Mouse (Mus musculus): ENCODE data around the gene Kri1. TPM values are rescaled to one million over a fixed set of nuclear protein-coding genes. Genes with fewer than 3 reads are reported as not detected.

Kri1 gene
- polyA plus RNA-seq (2012; rRNA removed) = 20.3 and 23.3 TPM in 2 replicates

DNA sequence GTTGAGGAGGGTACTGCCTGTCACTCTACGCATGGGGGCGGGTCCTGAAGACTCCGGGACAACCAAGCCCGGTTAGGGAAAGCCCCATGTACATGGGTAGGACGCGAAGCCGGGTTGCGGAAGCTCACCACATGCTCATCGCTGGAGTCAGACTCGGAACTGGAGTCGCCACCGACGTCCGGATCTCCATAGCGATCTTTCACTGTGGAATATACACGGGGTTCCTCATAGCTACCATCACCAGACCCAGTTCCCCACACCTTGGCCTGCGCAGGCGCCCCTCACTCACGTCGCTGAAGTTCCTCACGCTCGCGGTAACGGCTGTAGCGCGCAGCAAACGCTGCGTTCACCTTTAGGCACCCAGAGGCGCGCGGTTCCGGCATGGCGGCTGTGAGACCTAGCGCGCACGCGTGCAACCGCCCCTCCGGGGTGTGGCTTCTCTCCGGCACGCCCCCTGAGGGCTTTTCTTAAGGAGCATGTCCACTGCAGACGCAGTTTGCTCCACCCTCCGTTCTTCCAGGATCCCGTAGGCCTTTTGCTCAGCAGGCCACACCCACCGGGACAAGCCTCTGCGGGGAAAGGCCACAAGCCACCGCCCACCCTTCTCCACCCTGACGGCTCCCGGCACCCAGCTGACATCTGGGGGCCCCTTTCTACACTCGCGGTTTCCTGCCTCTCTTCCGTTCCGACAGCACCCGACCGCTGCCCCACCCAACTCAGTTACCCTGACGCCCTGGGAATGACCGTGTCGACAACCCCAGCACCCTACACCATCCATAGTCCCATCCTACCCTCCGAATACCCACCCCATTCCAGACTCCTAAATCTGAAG is at the start of gene Kri1:
Kri1 (minus strand) TSS at position 399 of the 832 bp plus-strand sequence.

DNA sequence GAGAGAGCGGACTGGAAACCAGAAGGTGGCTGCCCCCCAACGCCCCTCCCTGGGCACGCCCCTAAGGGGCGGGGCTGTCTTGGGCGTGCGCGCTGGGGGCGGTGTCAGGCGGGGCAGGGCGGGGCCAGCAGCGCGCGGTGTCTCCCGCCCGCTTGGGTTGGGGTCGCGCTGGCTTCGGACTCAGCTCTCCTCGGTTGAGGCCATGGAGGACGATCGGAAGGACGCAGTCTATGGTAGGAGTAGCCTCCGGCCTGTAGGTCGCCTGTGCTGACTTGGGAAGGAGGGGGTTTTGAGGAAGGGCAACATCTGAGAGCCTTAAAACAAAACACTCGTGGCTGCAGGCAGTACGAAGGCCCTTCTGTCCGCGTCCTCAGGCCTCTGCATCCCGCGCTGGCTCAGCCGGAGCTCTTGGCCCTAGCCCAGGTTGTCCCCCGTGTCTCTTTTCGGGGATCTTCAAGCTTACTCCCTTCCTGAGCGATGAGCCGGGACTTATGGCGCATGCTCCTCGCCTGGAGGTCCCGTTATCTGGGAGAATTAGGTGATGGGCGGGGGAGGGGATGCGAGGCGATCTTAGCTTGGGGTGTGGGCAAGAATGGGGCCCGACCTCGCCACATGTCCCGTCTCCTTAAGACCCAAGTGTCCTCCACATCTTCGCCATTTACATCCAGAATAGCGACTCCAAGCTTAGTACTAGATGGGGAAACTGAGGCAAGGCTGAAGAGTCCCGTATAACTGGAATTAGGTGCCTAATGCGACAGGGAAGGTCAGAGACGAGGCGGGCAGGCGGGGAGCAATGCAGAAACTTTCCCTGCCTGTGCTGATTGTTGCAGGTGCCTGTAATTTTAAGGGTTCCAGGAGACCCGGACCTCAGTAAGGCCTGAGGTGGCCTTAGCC is 33.1 kb upstream of the Kri1 start, which contains the start of gene Slc44a2:
Slc44a2 (plus strand) TSS at position 80 of the 894 bp plus-strand sequence.

DNA sequence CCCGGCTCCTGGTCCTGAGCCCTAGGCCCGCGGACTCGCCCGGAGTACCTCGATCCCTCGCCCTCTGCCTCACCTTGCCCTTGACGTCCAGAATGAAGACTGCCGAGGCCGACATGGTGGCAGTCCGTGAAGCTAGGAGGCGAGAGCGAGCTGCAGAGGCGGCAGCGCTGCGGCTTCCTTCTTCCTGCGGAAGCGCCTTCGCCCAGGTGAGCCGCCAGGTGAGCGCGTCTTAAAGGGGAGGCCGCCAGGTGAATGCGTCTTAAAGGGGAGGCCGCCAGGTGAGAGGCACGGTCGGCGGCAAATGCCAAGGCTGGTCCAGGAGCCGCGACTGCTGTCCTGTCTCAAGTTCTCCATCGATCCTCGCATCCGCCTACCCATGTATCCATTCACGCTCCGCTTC is 24.4 kb upstream of the Kri1 start, which contains the start of gene Ap1m2:
Ap1m2 (minus strand) TSS at position 204 of the 400 bp plus-strand sequence.

DNA sequence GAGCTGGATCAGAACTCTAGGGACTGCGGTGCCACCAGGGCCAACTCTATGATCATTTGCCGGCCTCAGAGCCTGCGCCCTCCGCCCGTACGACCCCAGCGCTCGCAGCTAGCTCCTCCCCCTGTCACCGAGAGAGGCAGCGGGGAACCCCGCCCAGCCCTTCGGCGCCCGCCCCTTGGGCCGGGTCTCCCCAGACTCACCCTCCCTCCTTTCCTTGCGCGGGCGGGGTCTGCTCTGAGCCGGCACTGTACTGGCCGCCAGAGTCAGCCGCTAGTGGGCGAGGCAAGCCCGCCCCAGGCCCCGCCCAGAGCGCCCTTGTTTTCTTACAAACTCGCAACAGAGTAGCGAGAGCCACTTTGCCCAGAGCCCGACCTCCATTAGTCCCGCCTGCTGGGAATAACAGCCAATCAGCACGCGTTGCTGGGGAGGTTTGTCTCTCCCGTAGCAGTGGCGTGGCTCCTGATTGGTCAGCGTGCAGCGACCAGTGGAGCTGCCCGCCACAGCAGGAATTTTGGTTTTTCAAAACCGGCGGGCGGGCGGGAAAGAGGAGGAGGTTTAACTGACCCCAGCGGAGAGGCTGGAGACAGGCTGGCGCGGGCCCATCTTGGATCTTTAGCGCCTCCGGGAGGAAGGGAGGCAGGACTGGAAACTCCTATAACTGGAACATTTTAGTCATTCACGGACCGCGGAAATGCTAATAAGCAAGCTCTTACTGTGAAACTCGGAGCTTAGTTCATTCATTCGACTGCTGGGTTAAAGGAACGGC is 3.4 kb upstream of the Kri1 start, which contains the start of gene Cdkn2d:
Cdkn2d (minus strand) TSS at position 386 of the 766 bp plus-strand sequence.

DNA sequence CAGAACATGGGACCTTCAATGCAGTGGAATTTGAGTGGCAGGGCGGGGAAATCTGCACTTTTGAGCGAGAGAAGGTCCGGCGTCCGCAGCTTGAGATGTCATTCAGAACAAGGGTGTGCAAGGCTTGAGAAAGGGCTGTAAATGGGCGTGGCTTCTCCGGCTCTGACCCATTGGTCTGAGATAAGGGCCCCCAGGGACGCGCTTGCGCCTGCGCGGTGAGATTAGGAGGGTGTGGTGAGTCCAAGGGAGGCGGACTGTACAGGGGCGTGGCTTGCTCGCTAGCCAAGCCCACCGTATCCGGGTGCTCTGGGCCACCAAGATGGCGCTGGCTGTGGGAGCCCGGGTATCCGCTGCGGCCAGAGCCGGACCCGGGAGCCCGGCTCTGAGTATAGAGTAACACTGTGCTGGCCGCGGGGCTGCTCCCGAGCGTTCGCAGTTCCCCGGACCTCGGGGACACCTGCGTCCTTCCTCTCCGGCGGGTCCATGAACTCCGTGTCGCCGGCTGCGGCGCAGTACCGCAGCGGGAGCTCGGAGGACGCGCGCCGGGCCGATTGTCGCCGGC is 22.7 kb downstream of the Kri1 start, which contains the start of gene Atg4d:
Atg4d (plus strand) TSS at position 294 of the 562 bp plus-strand sequence.

DNA sequence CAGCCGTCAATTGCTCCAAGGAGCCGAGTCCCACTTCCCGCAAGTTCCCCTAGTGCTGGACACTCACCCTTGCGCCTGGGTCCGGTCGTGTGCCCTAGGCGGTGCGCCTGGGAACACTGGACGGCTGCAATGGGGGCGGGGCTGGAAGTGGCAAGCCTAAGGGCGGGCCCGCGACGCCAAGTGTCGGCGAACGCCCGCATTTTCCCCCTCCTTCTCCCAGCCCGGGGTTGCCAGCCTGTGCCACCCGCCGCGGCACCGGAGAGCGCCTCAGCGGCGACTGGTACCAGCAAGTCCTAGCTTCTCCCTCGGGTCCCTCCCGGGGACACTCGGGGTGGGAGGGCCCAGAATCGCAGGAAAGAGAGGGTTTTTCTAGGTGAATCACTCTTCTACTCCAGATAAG is 39.4 kb downstream of the Kri1 start, which contains the start of gene S1pr5:
S1pr5 (minus strand) TSS at position 118 of the 400 bp plus-strand sequence.

DNA sequence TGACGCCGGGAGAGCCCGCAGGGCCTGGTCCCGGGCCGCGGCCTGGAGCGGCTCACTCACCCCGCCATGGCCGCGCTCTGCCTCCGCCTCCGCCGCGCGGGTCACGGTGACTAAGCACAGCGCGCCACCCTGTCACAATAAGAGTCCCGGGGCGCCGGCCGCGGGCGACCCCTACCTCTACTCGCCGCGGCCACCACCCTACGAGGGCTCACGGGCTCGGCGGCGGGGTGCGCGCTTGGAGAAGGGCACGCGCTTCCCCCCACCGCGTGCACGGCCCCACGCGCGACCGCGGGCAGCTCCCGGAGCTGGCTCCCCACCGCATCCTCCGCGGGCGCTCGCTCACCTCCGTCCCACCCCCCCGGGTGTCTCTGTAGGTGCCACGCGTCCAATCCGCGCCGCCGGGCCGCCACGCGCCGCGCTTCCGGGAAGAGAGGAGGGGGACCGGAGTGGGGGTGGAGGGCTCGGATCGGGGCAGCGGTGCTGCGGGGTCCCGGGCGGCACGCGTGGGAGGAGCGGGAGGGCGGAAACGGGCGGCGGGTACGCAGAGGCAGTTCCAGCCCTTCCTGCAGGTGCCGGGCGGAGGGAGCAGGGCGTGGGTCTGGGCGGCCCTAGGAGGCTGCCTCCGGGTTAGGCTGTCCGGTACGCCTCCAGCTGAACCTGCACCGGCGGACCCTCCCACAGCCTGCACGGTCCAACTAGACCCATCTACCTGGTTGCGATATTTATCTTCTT is 48.9 kb downstream of the Kri1 start, which contains the start of gene Keap1:
Keap1 (minus strand) TSS at position 629 of the 732 bp plus-strand sequence.

Other genes with a start within 250 kb of the Kri1 start
- 0.27 and 0.32 TPM in 2 replicates for gene Zglp1, start 220.9 kb downstream of the Kri1 start, polyA plus RNA-seq (2012; rRNA removed)
- gene Gm49373, start 214.9 kb downstream of the Kri1 start, polyA plus RNA-seq (2012; rRNA removed) = 0.67 and 0.93 TPM in 2 replicates
- gene Fdx1l, start 214.4 kb downstream of the Kri1 start, polyA plus RNA-seq (2012; rRNA removed) = 29.7 and 29.8 TPM in 2 replicates
- gene Gm38431, start 196.0 kb downstream of the Kri1 start, polyA plus RNA-seq (2012; rRNA removed) = 2.7 and 2.9 TPM in 2 replicates
- gene Raver1, start 196.0 kb downstream of the Kri1 start, polyA plus RNA-seq (2012; rRNA removed) = 17.5 and 22.6 TPM in 2 replicates
- gene Tyk2, start 156.7 kb downstream of the Kri1 start, polyA plus RNA-seq (2012; rRNA removed) = 5.0 and 6.0 TPM in 2 replicates
- 135 and 139 TPM in 2 replicates for gene Cdc37, start 138.0 kb downstream of the Kri1 start, polyA plus RNA-seq (2012; rRNA removed)
- gene Pde4a, start 122.3 kb downstream of the Kri1 start, polyA plus RNA-seq (2012; rRNA removed) = 0.89 and 1.4 TPM in 2 replicates
- gene Keap1, start 48.6 kb downstream of the Kri1 start, polyA plus RNA-seq (2012; rRNA removed) = 12.4 and 14.5 TPM in 2 replicates
- gene S1pr5, start 39.5 kb downstream of the Kri1 start, polyA plus RNA-seq (2012; rRNA removed) = 0.05 and 0.06 TPM in 2 replicates
- 30.6 and 38.4 TPM in 2 replicates for gene Atg4d, start 22.7 kb downstream of the Kri1 start, polyA plus RNA-seq (2012; rRNA removed)
- 59.2 and 67.8 TPM in 2 replicates for gene Cdkn2d, start 3.4 kb upstream of the Kri1 start, polyA plus RNA-seq (2012; rRNA removed)
- gene Ap1m2, start 24.4 kb upstream of the Kri1 start, polyA plus RNA-seq (2012; rRNA removed) = 0.08 and 0.14 TPM in 2 replicates
- 10.5 TPM in 2 replicates for gene Slc44a2, start 32.7 kb upstream of the Kri1 start, polyA plus RNA-seq (2012; rRNA removed)
- 28.1 and 29.4 TPM in 2 replicates for gene Ilf3, start 79.9 kb upstream of the Kri1 start, polyA plus RNA-seq (2012; rRNA removed)
- gene Qtrt1, start 123.9 kb upstream of the Kri1 start, polyA plus RNA-seq (2012; rRNA removed) = 23.1 and 23.5 TPM in 2 replicates
- 30.6 and 33.1 TPM in 2 replicates for gene Dnm2, start 136.9 kb upstream of the Kri1 start, polyA plus RNA-seq (2012; rRNA removed)
- 16.4 and 18.0 TPM in 2 replicates for gene Tmed1, start 222.3 kb upstream of the Kri1 start, polyA plus RNA-seq (2012; rRNA removed)
- gene AB124611, start 238.2 kb upstream of the Kri1 start, polyA plus RNA-seq (2012; rRNA removed) = 4.9 and 6.6 TPM in 2 replicates